Mouse (Mus musculus) heart, adult 11 months (tissue): ENCODE measurements around the gene Foxc1.

ENCODE experiments used
- DNase-seq: peaks from one replicate; pipeline ENCODE4 v3.0.0; 2022

Foxc1 gene

GRCm38 (mm10) chr13:31806428-31806832, at the start of gene Foxc1:
TSS of gene Foxc1 (plus strand) at chr13:31806633.
- peak; percentile 100 for DNase-seq

GRCm38 (mm10) chr13:31760411-31760810, 46.0 kb upstream of the Foxc1 start:
- peak; percentile 86 for DNase-seq

GRCm38 (mm10) chr13:31761057-31761456, 45.4 kb upstream of the Foxc1 start:
- peak; percentile 62 for DNase-seq

GRCm38 (mm10) chr13:31764419-31764818, 42.0 kb upstream of the Foxc1 start:
- no peak for DNase-seq

- no peak for DNase-seq
Observed at GRCm38 (mm10) chr13:31765564-31765963, 40.9 kb upstream of the Foxc1 start.

- no peak for DNase-seq
Observed at GRCm38 (mm10) chr13:31772882-31773281, 33.6 kb upstream of the Foxc1 start.

- DNase-seq: no peak
Observed at GRCm38 (mm10) chr13:31775762-31776161, 30.7 kb upstream of the Foxc1 start.

- DNase-seq: peak; percentile 84
Observed at GRCm38 (mm10) chr13:31779281-31779981, 27.0 kb upstream of the Foxc1 start.

- DNase-seq: no peak
Observed at GRCm38 (mm10) chr13:31780299-31780698, 26.1 kb upstream of the Foxc1 start.

GRCm38 (mm10) chr13:31782063-31782462, 24.4 kb upstream of the Foxc1 start:
- no peak for DNase-seq

GRCm38 (mm10) chr13:31784757-31785156, 21.7 kb upstream of the Foxc1 start:
- no peak for DNase-seq

GRCm38 (mm10) chr13:31792480-31793132, 13.8 kb upstream of the Foxc1 start:
- peak; percentile 94 for DNase-seq

- no peak for DNase-seq
Observed at GRCm38 (mm10) chr13:31793163-31793562, 13.3 kb upstream of the Foxc1 start.

GRCm38 (mm10) chr13:31797346-31797745, 9.1 kb upstream of the Foxc1 start:
- no peak for DNase-seq

- peak; percentile 91 for DNase-seq
Observed at GRCm38 (mm10) chr13:31798075-31798474, 8.4 kb upstream of the Foxc1 start.

- DNase-seq: peak; percentile 97
Observed at GRCm38 (mm10) chr13:31800581-31801576, 5.6 kb upstream of the Foxc1 start.

- DNase-seq: peak; percentile 92
Observed at GRCm38 (mm10) chr13:31801703-31802305, 4.6 kb upstream of the Foxc1 start.

- DNase-seq: no peak
Observed at GRCm38 (mm10) chr13:31802447-31802846, 4.0 kb upstream of the Foxc1 start.

- DNase-seq: no peak
Observed at GRCm38 (mm10) chr13:31803166-31804093, 3.0 kb upstream of the Foxc1 start.

- no peak for DNase-seq
Observed at GRCm38 (mm10) chr13:31804571-31804970, 1.9 kb upstream of the Foxc1 start.

GRCm38 (mm10) chr13:31805831-31806427, 504 bp upstream of the Foxc1 start:
- no peak for DNase-seq
